Mouse (Mus musculus): Measurements from ENCODE around the gene Uqcr11. TPM values are rescaled to one million over a fixed set of nuclear protein-coding genes. Genes with fewer than 3 reads are reported as not detected.

Gene Uqcr11
- 1,492 and 1,877 TPM in 2 replicates for polyA plus RNA-seq (2015; fragmentation: Nextera tagmentation; extraction: Ambion mirVana)

DNA sequence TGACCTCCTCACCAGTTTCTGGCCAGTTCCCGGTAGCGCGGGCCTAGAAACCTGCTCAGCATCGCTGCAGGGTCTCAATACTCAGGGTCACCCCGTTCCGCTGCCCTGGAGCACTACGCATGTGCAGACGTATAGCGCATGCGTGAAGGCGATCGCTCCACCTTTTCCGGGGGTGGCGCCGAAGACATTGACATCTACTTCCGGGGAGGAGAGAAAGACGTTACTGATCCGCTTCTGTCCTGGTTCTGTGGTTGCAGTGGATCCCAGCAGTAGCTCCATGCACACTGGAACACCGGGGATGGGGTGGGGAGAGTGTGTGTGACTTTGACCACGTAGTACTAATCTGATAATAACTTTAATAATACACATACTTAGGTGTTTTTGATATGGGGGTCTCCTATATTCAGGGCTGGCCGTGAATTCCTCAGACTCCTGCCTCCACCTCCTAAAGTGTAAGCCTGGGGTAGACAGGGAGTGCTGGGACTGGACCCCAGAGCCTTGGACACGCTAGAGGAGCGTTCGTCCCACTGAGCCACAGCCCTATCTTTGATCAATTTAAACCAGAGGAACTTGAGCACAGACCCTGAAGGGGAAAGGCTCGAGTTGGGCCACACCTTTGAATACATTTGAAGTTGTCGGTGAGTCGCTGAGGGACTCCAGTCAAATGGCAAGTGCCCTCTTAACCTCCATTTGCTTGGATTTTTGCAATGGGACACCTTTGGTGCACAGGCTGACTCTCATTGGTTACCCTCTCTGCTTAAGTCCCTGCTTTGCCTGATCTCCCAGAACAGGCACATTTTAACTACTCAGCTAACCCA is at the start of gene Uqcr11:
Gene Uqcr11 (minus strand): TSS at position 147 of the 818 bp plus-strand sequence.
- peak; percentile 82 for ATAC-seq (replicated peaks; ENCODE audit: extremely low read depth, insufficient read depth, low FRiP score)
- Histone ChIP-seq H3K36me3 (ENCODE audit: control insufficient read depth, insufficient read depth) (peaks cover 37% of the 10 kb centered on the region), H3K27me3 (ENCODE audit: control insufficient read depth, insufficient read depth, low read length) (no peaks in the 10 kb centered on the region), H3K9ac (ENCODE audit: low read length) (peak within 1 kb of the TSS; percentile 84), H3K27ac (ENCODE audit: low read length) (peak within 1 kb of the TSS; percentile 75), H3K4me1 (ENCODE audit: control insufficient read depth, insufficient read depth, low read length) (peaks cover 27% of the 10 kb centered on the region), H3K4me3 (ENCODE audit: low read length) (peak within 1 kb of the TSS; percentile 70), H3K4me2 (ENCODE audit: low read depth, low read length) (peak within 1 kb of the TSS; percentile 74), H3K9me3 (replicated peaks; ENCODE audit: control insufficient read depth, low read length) (no peaks in the 10 kb centered on the region)
- WGBS: under 1% methylated on average over 27 of the region's 27 CpGs

- ATAC-seq (replicated peaks; ENCODE audit: extremely low read depth, insufficient read depth, low FRiP score): no peak
- Histone ChIP-seq H3K4me1 (ENCODE audit: control insufficient read depth, insufficient read depth, low read length) (no peaks in the 10 kb centered on the region), H3K4me2 (ENCODE audit: low read depth, low read length) (no peak overlapping the region), H3K9ac (ENCODE audit: low read length) (no peak overlapping the region), H3K36me3 (ENCODE audit: control insufficient read depth, insufficient read depth) (no peaks in the 10 kb centered on the region), H3K27me3 (ENCODE audit: control insufficient read depth, insufficient read depth, low read length) (peaks cover 4% of the 10 kb centered on the region; the same call in 1 of the 2 replicates), H3K27ac (ENCODE audit: low read length) (no peak overlapping the region), H3K4me3 (ENCODE audit: low read length) (no peak overlapping the region), H3K9me3 (replicated peaks; ENCODE audit: control insufficient read depth, low read length) (no peaks in the 10 kb centered on the region)
- WGBS: 84% methylated on average over 5 of the region's 5 CpGs
These were observed 49.1 kb upstream of the Uqcr11 start for GRCm38 (mm10) chr10:80455697-80456096.

- Histone ChIP-seq H3K4me1 (ENCODE audit: control insufficient read depth, insufficient read depth, low read length) (no peaks in the 10 kb centered on the region), H3K36me3 (ENCODE audit: control insufficient read depth, insufficient read depth) (no peaks in the 10 kb centered on the region), H3K27me3 (ENCODE audit: control insufficient read depth, insufficient read depth, low read length) (peaks cover 6% of the 10 kb centered on the region; the same call in 1 of the 2 replicates), H3K9ac (ENCODE audit: low read length) (no peak overlapping the region), H3K27ac (ENCODE audit: low read length) (no peak overlapping the region), H3K9me3 (replicated peaks; ENCODE audit: control insufficient read depth, low read length) (no peaks in the 10 kb centered on the region), H3K4me3 (ENCODE audit: low read length) (no peak overlapping the region), H3K4me2 (ENCODE audit: low read depth, low read length) (no peak overlapping the region)
- ATAC-seq (replicated peaks; ENCODE audit: extremely low read depth, insufficient read depth, low FRiP score): no peak
- WGBS: 72% methylated on average over 5 of the region's 5 CpGs
These were observed 48.2 kb upstream of the Uqcr11 start for GRCm38 (mm10) chr10:80454781-80455180.

GRCm38 (mm10) chr10:80453601-80454000 is 47.0 kb upstream of the Uqcr11 start:
- H3K9ac ChIP-seq (ENCODE audit: low read length): no peak overlapping the region
- no peak overlapping the region for H3K27ac ChIP-seq (ENCODE audit: low read length)
- no peak for ATAC-seq (replicated peaks; ENCODE audit: extremely low read depth, insufficient read depth, low FRiP score)

GRCm38 (mm10) chr10:80450599-80450998 is 44.0 kb upstream of the Uqcr11 start:
- H3K4me1 ChIP-seq (ENCODE audit: control insufficient read depth, insufficient read depth, low read length): peaks cover 2% of the 10 kb centered on the region; the same call in 1 of the 2 replicates
- H3K27me3 ChIP-seq (ENCODE audit: control insufficient read depth, insufficient read depth, low read length): peaks cover 12% of the 10 kb centered on the region
- H3K4me2 ChIP-seq (ENCODE audit: low read depth, low read length): no peak overlapping the region
- no peak for ATAC-seq (replicated peaks; ENCODE audit: extremely low read depth, insufficient read depth, low FRiP score)
- no peaks in the 10 kb centered on the region for H3K36me3 ChIP-seq (ENCODE audit: control insufficient read depth, insufficient read depth)
- no peak overlapping the region for H3K27ac ChIP-seq (ENCODE audit: low read length)
- no peak overlapping the region for H3K4me3 ChIP-seq (ENCODE audit: low read length)
- no peak overlapping the region for H3K9ac ChIP-seq (ENCODE audit: low read length)
- no peaks in the 10 kb centered on the region for H3K9me3 ChIP-seq (replicated peaks; ENCODE audit: control insufficient read depth, low read length)
- WGBS: 18% methylated on average over 6 of the region's 6 CpGs

More at GRCm38 (mm10) chr10:80453601-80454000, 47.0 kb upstream of the Uqcr11 start:
- Histone ChIP-seq H3K27me3 (ENCODE audit: control insufficient read depth, insufficient read depth, low read length) (peaks cover 6% of the 10 kb centered on the region; the same call in 1 of the 2 replicates), H3K4me3 (ENCODE audit: low read length) (no peak overlapping the region), H3K36me3 (ENCODE audit: control insufficient read depth, insufficient read depth) (no peaks in the 10 kb centered on the region), H3K9me3 (replicated peaks; ENCODE audit: control insufficient read depth, low read length) (no peaks in the 10 kb centered on the region), H3K4me1 (ENCODE audit: control insufficient read depth, insufficient read depth, low read length) (no peaks in the 10 kb centered on the region), H3K4me2 (ENCODE audit: low read depth, low read length) (no peak overlapping the region)
- 31% methylated on average over 10 of the region's 10 CpGs for WGBS

- Histone ChIP-seq H3K4me2 (ENCODE audit: low read depth, low read length) (peak overlapping the region; percentile 47), H3K36me3 (ENCODE audit: control insufficient read depth, insufficient read depth) (no peaks in the 10 kb centered on the region), H3K27ac (ENCODE audit: low read length) (no peak overlapping the region), H3K27me3 (ENCODE audit: control insufficient read depth, insufficient read depth, low read length) (peaks cover 9% of the 10 kb centered on the region), H3K9ac (ENCODE audit: low read length) (0 out of 2 replicates have a peak overlapping the region, but pooled peaks have one; percentile 4), H3K9me3 (replicated peaks; ENCODE audit: control insufficient read depth, low read length) (no peaks in the 10 kb centered on the region), H3K4me3 (ENCODE audit: low read length) (no peak overlapping the region; the same call in 1 of the 2 replicates), H3K4me1 (ENCODE audit: control insufficient read depth, insufficient read depth, low read length) (peaks cover 2% of the 10 kb centered on the region; the same call in 1 of the 2 replicates)
- ATAC-seq (replicated peaks; ENCODE audit: extremely low read depth, insufficient read depth, low FRiP score): peak; percentile 44
- WGBS: 8% methylated on average over 26 of the region's 26 CpGs
These were observed 39.4 kb upstream of the Uqcr11 start for GRCm38 (mm10) chr10:80445898-80446601.

GRCm38 (mm10) chr10:80445052-80445451 is 38.4 kb upstream of the Uqcr11 start:
- ATAC-seq (replicated peaks; ENCODE audit: extremely low read depth, insufficient read depth, low FRiP score): 0 out of 2 replicates have a peak, but pooled peaks have one; percentile 24
- peaks cover 6% of the 10 kb centered on the region for H3K27me3 ChIP-seq (ENCODE audit: control insufficient read depth, insufficient read depth, low read length)
- H3K9ac ChIP-seq (ENCODE audit: low read length): no peak overlapping the region

DNA sequence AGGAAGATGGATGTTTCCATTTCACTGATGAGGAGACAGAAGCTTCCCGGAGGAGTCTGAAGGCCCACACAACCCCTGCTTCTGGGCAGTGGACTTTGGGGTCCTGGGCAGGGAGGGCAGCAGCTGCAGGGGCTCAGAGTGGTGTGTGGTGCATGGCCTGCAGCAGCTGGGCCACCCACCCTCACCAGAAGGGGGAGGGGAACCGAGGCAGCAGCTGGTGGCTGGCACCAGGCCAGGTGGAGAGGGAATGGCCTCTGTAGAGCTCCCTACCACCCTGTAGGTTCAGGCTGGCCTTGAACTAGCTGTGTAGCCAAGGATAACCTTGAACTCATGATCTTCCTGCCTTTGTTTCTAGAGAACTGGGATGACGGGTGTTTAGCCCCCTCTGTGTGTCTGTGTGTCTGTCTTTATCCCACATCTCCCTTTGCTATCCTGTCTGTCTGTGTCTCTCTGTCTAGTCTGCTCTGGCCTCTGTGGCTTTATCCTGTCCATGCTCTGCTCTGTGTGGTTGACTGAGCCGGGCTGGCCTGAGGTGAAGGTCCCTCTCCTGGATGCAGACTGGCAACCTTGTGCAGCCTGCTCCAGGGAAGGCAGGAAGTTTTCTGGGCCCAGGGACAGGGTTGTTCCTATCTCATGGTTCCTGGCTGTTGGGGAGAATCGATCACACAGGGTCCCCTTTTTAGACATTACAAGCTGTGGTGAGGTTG is 37.9 kb upstream of the Uqcr11 start:
- Histone ChIP-seq H3K27ac (ENCODE audit: low read length) (no peak overlapping the region), H3K4me1 (ENCODE audit: control insufficient read depth, insufficient read depth, low read length) (peaks cover 2% of the 10 kb centered on the region; the same call in 1 of the 2 replicates), H3K27me3 (ENCODE audit: control insufficient read depth, insufficient read depth, low read length) (peaks cover 6% of the 10 kb centered on the region), H3K36me3 (ENCODE audit: control insufficient read depth, insufficient read depth) (no peaks in the 10 kb centered on the region), H3K9ac (ENCODE audit: low read length) (no peak overlapping the region), H3K4me2 (ENCODE audit: low read depth, low read length) (no peak overlapping the region), H3K4me3 (ENCODE audit: low read length) (no peak overlapping the region), H3K9me3 (replicated peaks; ENCODE audit: control insufficient read depth, low read length) (no peaks in the 10 kb centered on the region)
- ATAC-seq (replicated peaks; ENCODE audit: extremely low read depth, insufficient read depth, low FRiP score): no peak
- WGBS: 39% methylated on average over 5 of the region's 5 CpGs

More at GRCm38 (mm10) chr10:80445052-80445451, 38.4 kb upstream of the Uqcr11 start:
- Histone ChIP-seq H3K4me1 (ENCODE audit: control insufficient read depth, insufficient read depth, low read length) (peaks cover 2% of the 10 kb centered on the region; the same call in 1 of the 2 replicates), H3K27ac (ENCODE audit: low read length) (no peak overlapping the region), H3K4me2 (ENCODE audit: low read depth, low read length) (no peak overlapping the region), H3K4me3 (ENCODE audit: low read length) (no peak overlapping the region), H3K9me3 (replicated peaks; ENCODE audit: control insufficient read depth, low read length) (no peaks in the 10 kb centered on the region), H3K36me3 (ENCODE audit: control insufficient read depth, insufficient read depth) (no peaks in the 10 kb centered on the region)
- 24% methylated on average over 1 of the region's 1 CpGs for WGBS

Measured in heart, embryonic 16.5 days (tissue).